Mouse (Mus musculus) small intestine, adult 2 months (tissue): Measurements from ENCODE around the gene Ppa1. TPM values are rescaled to one million over a fixed set of nuclear protein-coding genes. Genes with fewer than 3 reads are reported as not detected.
A peak's percentile ranks its signal among the peaks of the same experiment; 100 is the strongest.
"Not testable (repeated sequence)": the region's sequence is repeated elsewhere in the genome, so short reads cannot be mapped to it uniquely, and the experiment has no call there.

Experiments used
- H3K27ac ChIP-seq: fragments of 200-500 bp; 2 replicates; pipeline ENCODE4 v1.5.1; 2012; ENCODE audit warnings: low read depth, low read length, control low read depth, inconsistent platforms; ENCODE audit not compliant: insufficient read depth
- H3K27me3 ChIP-seq: fragments of 200-500 bp; 2 replicates; pipeline ENCODE4 v1.6.1; 2012; ENCODE audit warnings: mild to moderate bottlenecking, moderate library complexity, low read length, inconsistent platforms; ENCODE audit not compliant: control insufficient read depth, insufficient read depth
- H3K36me3 ChIP-seq: fragments of 200-500 bp; 2 replicates; pipeline ENCODE4 v1.6.1; 2012; ENCODE audit warnings: mild to moderate bottlenecking, low read length, control low read depth, inconsistent platforms; ENCODE audit not compliant: control insufficient read depth, insufficient read depth
- H3K4me1 ChIP-seq: fragments of 200-500 bp; 2 replicates; pipeline ENCODE4 v1.6.1; 2012; ENCODE audit warnings: low read length, inconsistent platforms, mixed read lengths; ENCODE audit not compliant: control insufficient read depth, insufficient read depth, insufficient read length
- H3K4me3 ChIP-seq: fragments of 200-500 bp; 2 replicates; pipeline ENCODE4 v1.5.1; 2012; ENCODE audit warnings: low read depth, mild to moderate bottlenecking, control low read depth, inconsistent platforms, low read length, moderate library complexity
- CTCF ChIP-seq: fragments of 200-500 bp; IDR thresholded peaks from 2 replicates; pipeline ENCODE4 v1.5.1; 2012; ENCODE audit warnings: low read depth, mild to moderate bottlenecking, control low read depth, inconsistent platforms, low read length, moderate library complexity, mixed read lengths; ENCODE audit not compliant: insufficient replicate concordance, insufficient read length; ENCODE audit errors: extremely low read depth
- POLR2A ChIP-seq: fragments of 200-500 bp; IDR thresholded peaks from 2 replicates; pipeline ENCODE4 v1.6.1; 2012; ENCODE audit warnings: low read depth, mild to moderate bottlenecking, control low read depth, inconsistent platforms, low read length, moderate library complexity
- WGBS: fragments of 180-500 bp; shearing (Covaris S2); methylation state at CpG from one replicate; pipeline ENCODE4 v1.1.7; 2018; 5-methylcytosine and 5-hydroxymethylcytosine counted together
- polyA plus RNA-seq: library from polyadenylated mRNA; depleted of rRNA; stranded (reverse); fragments of >200 nt; gene quantifications from 2 replicates; pipeline ENCODE4 v1.2.3, GENCODE M21; 2012

Ppa1 gene
- polyA plus RNA-seq, 1 experiment = 55.3 TPM

GRCm38 (mm10) chr10:61608233-61608632, 40.1 kb upstream of the Ppa1 start:
- no peak for TF ChIP-seq POLR2A
- no peak for TF ChIP-seq CTCF
- Histone ChIP-seq H3K4me3 (no peak overlapping the region), H3K27me3 (no peaks in the 10 kb centered on the region), H3K27ac (no peak overlapping the region), H3K36me3 (no peaks in the 10 kb centered on the region), H3K4me1 (no peaks in the 10 kb centered on the region)

GRCm38 (mm10) chr10:61610650-61611235, 37.6 kb upstream of the Ppa1 start:
- no peak overlapping the region for H3K27ac ChIP-seq
- WGBS = 74% methylated on average over 8 of the region's 8 CpGs
- H3K27me3 ChIP-seq = no peaks in the 10 kb centered on the region
- H3K36me3 ChIP-seq = no peaks in the 10 kb centered on the region
- H3K4me3 ChIP-seq = no peak overlapping the region
- no peaks in the 10 kb centered on the region for H3K4me1 ChIP-seq
- TF ChIP-seq POLR2A (no peak), CTCF (no peak)

- Histone ChIP-seq H3K27me3 (no peaks in the 10 kb centered on the region), H3K27ac (no peak overlapping the region), H3K36me3 (no peaks in the 10 kb centered on the region), H3K4me1 (no peaks in the 10 kb centered on the region), H3K4me3 (no peak overlapping the region)
- 85% methylated on average over 7 of the region's 7 CpGs for WGBS
- no peak for TF ChIP-seq POLR2A
- TF ChIP-seq CTCF = no peak
Measured at GRCm38 (mm10) chr10:61614311-61614710, 34.0 kb upstream of the Ppa1 start.

GRCm38 (mm10) chr10:61618528-61618927, 29.8 kb upstream of the Ppa1 start:
- H3K27ac ChIP-seq = no peak overlapping the region
- no peak for TF ChIP-seq POLR2A
- no peak for TF ChIP-seq CTCF
- no peaks in the 10 kb centered on the region for H3K27me3 ChIP-seq
- no peaks in the 10 kb centered on the region for H3K4me1 ChIP-seq
- no peaks in the 10 kb centered on the region for H3K36me3 ChIP-seq
- WGBS = 90% methylated on average over 2 of the region's 2 CpGs
- no peak overlapping the region for H3K4me3 ChIP-seq

GRCm38 (mm10) chr10:61621681-61622080, 26.7 kb upstream of the Ppa1 start:
- peaks cover 10% of the 10 kb centered on the region; the same call in 1 of the 2 replicates for H3K27me3 ChIP-seq
- peaks cover 11% of the 10 kb centered on the region for H3K4me1 ChIP-seq
- no peak overlapping the region for H3K4me3 ChIP-seq
- 49% methylated on average over 9 of the region's 9 CpGs for WGBS
- TF ChIP-seq CTCF (no peak), POLR2A (no peak)
- H3K27ac ChIP-seq = no peak overlapping the region
- H3K36me3 ChIP-seq = no peaks in the 10 kb centered on the region

GRCm38 (mm10) chr10:61623874-61624273, 24.5 kb upstream of the Ppa1 start:
- not testable (repeated sequence) for H3K36me3 ChIP-seq

GRCm38 (mm10) chr10:61624771-61625170, 23.6 kb upstream of the Ppa1 start:
- peaks cover 10% of the 10 kb centered on the region; the same call in 1 of the 2 replicates for H3K27me3 ChIP-seq
- H3K36me3 ChIP-seq = no peaks in the 10 kb centered on the region
- 30% methylated on average over 5 of the region's 5 CpGs for WGBS
- H3K27ac ChIP-seq = no peak overlapping the region
- peaks cover 11% of the 10 kb centered on the region for H3K4me1 ChIP-seq
- TF ChIP-seq POLR2A (no peak), CTCF (no peak)
- no peak overlapping the region for H3K4me3 ChIP-seq

More at GRCm38 (mm10) chr10:61623874-61624273, 24.5 kb upstream of the Ppa1 start:
- H3K4me1 ChIP-seq = peaks cover 11% of the 10 kb centered on the region
- not testable (repeated sequence) for H3K4me3 ChIP-seq, H3K27ac ChIP-seq
- peaks cover 10% of the 10 kb centered on the region; the same call in 1 of the 2 replicates for H3K27me3 ChIP-seq
- peak; percentile 21; the same call in 1 of the 2 replicates for TF ChIP-seq CTCF
- 56% methylated on average over 3 of the region's 3 CpGs for WGBS
